Mouse (Mus musculus): Measurements from ENCODE around the gene Plekhm3.

DNA sequence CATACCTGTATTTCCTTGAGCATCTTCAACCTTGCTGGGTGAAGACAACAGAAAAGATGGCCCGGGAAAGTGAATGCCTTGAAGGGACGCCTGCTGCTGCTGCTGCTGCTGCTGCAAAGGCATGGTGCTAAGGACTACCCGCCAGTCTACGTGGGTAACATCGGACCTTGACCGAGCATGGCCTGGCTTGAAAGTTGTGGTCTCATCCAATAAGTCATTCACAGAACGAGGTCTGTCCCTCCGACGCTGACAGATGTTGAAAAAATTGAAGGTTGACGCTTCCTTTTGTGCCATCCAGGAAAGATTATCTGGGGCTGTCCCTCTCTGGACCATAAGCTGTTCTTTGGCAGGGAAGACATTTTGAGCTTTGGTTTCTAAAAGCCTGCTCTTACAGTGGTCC lies 18.9 kb downstream of the Plekhm3 start:
- TF ChIP-seq CTCF (IDR thresholded peaks at IDR 0.05; ENCODE audit: low read depth, low read length) (no peak), GATA1 (IDR thresholded peaks at IDR 0.05; ENCODE audit: borderline replicate concordance, low read length) (no peak)

Data from G1E (cell line).